Mouse (Mus musculus): ENCODE measurements at regions not wholly inside any gene's neighbourhood (a gene's known extent, or its start where the extent isn't known, plus 50 kb on each side); places are given as distances from the start of the nearest gene placed in this dataset.

DNA sequence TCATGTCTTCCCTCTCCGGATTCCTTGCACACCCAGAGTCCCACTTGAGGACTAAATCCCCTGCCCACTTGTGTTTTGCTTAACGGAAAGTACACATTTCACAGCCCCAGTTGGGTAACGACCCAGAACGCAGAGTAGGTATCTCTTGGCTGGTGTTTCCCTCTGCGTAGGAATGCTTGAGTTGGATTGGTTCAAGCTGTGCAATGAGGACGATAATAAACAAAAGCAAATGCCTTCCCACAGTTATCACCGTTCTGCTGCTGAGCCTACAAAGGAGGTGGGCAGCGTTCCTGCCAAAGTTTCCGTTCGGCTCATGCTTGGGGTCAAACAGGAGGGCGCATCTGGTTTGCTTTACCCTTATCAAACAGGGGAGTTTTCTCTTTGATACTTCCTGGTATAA lies 212.3 kb upstream of the Sfrp2 start:
- TF ChIP-seq REST (IDR thresholded peaks at IDR 0.05; ENCODE audit: insufficient read depth, insufficient read length): no peak
- no peak for TF ChIP-seq POLR2AphosphoS2 (IDR thresholded peaks at IDR 0.05; ENCODE audit: insufficient read length, low read depth)
- TF ChIP-seq CEBPB (IDR thresholded peaks at IDR 0.05; ENCODE audit: insufficient read depth, poor library complexity, severe bottlenecking): no peak
- TF ChIP-seq POLR2A (IDR thresholded peaks at IDR 0.05; ENCODE audit: insufficient read length, low read depth): no peak
- TF ChIP-seq SRF (IDR thresholded peaks at IDR 0.05; ENCODE audit: control insufficient read depth, insufficient read length, low read depth): no peak
- no peak for TF ChIP-seq MYOG (IDR thresholded peaks at IDR 0.05; ENCODE audit: control insufficient read depth in 1 of 3, insufficient read depth in 1 of 3, insufficient read length in 2 of 3, low read depth in 2 of 3)
- TF ChIP-seq MYOD1 (IDR thresholded peaks at IDR 0.05; ENCODE audit: control insufficient read depth in 1 of 3, insufficient read length in 2 of 3, low read depth in 2 of 3): no peak
- TF ChIP-seq MAX (IDR thresholded peaks at IDR 0.05; ENCODE audit: low read depth): no peak
- no peak for TF ChIP-seq USF1 (IDR thresholded peaks at IDR 0.05; ENCODE audit: low read depth)

Measured in myocyte (in vitro differentiated cells).